Mouse (Mus musculus) retina, postnatal 7 days (tissue): ENCODE results near the gene Atp13a5.

Source experiments
- DNase-seq: peaks from one replicate; pipeline ENCODE4 v3.0.0-alpha.2; 2012; ENCODE audit warnings: low read depth, low spot score

The Atp13a5 gene

GRCm38 (mm10) chr16:29378458-29378857 lies at the start of gene Atp13a5:
Gene Atp13a5 (minus strand): TSS chr16:29378732.
- DNase-seq = no peak

- no peak for DNase-seq
Measured at GRCm38 (mm10) chr16:29414822-29415221, 36.3 kb upstream of the Atp13a5 start.

- no peak for DNase-seq
Measured at GRCm38 (mm10) chr16:29407319-29407718, 28.8 kb upstream of the Atp13a5 start.

- DNase-seq = no peak
Measured at GRCm38 (mm10) chr16:29399079-29399478, 20.5 kb upstream of the Atp13a5 start.

GRCm38 (mm10) chr16:29384781-29385180 lies 6.2 kb upstream of the Atp13a5 start:
- DNase-seq = peak; percentile 8

- DNase-seq = no peak
Measured at GRCm38 (mm10) chr16:29374636-29375035, 3.9 kb downstream of the Atp13a5 start.

GRCm38 (mm10) chr16:29331351-29332044 lies 47.0 kb downstream of the Atp13a5 start:
- no peak for DNase-seq

- DNase-seq = no peak
Measured at GRCm38 (mm10) chr16:29330948-29331347, 47.6 kb downstream of the Atp13a5 start.

- no peak for DNase-seq
Measured at GRCm38 (mm10) chr16:29329213-29329612, 49.3 kb downstream of the Atp13a5 start.

- DNase-seq = no peak
Measured at GRCm38 (mm10) chr16:29327910-29328309, 50.6 kb downstream of the Atp13a5 start.

GRCm38 (mm10) chr16:29325233-29325919 lies 53.2 kb downstream of the Atp13a5 start:
- DNase-seq = no peak

- no peak for DNase-seq
Measured at GRCm38 (mm10) chr16:29320717-29321116, 57.8 kb downstream of the Atp13a5 start.

- DNase-seq = no peak
Measured at GRCm38 (mm10) chr16:29315391-29315790, 63.1 kb downstream of the Atp13a5 start.

GRCm38 (mm10) chr16:29314991-29315390 lies 63.5 kb downstream of the Atp13a5 start:
- DNase-seq = no peak

- DNase-seq = no peak
Measured at GRCm38 (mm10) chr16:29297555-29298021, 80.9 kb downstream of the Atp13a5 start.

GRCm38 (mm10) chr16:29280691-29281090 lies 97.8 kb downstream of the Atp13a5 start:
- DNase-seq = no peak

- no peak for DNase-seq
Measured at GRCm38 (mm10) chr16:29254325-29254724, 124.2 kb downstream of the Atp13a5 start.

- no peak for DNase-seq
Measured at GRCm38 (mm10) chr16:29235951-29236350, 142.6 kb downstream of the Atp13a5 start.

- DNase-seq = no peak
Measured at GRCm38 (mm10) chr16:29216395-29217295, 161.9 kb downstream of the Atp13a5 start.

- DNase-seq = peak; percentile 28
Measured at GRCm38 (mm10) chr16:29209605-29210411, 168.7 kb downstream of the Atp13a5 start, which contains the start of gene Hrasls. Gene Hrasls (plus strand): TSS chr16:29209695.

GRCm38 (mm10) chr16:29208841-29209240 lies 169.7 kb downstream of the Atp13a5 start:
- no peak for DNase-seq
